Mouse (Mus musculus) heart, postnatal 0 days (tissue): ENCODE data around the gene Tmem132c. TPM values are rescaled to one million over a fixed set of nuclear protein-coding genes. Genes with fewer than 3 reads are reported as not detected.

Experiments
- ATAC-seq: fragments of 200-750 bp; cut with Nextera tagmentation; 2 replicates; pipeline ENCODE4 v1.8.0; 2017; ENCODE audit warnings: low read depth, moderate number of reproducible peaks, moderate library complexity; ENCODE audit not compliant: insufficient read depth
- DNase-seq: peaks from one replicate; pipeline ENCODE4 v3.0.0-alpha.2; 2016; ENCODE audit warnings: low spot score
- H3K27ac ChIP-seq: fragments of 300-500 bp; sonication (generic); 2 replicates; pipeline ENCODE4 v1.5.1; 2014; ENCODE audit warnings: low read depth, mild to moderate bottlenecking
- H3K27me3 ChIP-seq: fragments of 300-500 bp; sonication (generic); 2 replicates; pipeline ENCODE4 v1.6.1; 2014; ENCODE audit warnings: low read length, mixed read lengths; ENCODE audit not compliant: control insufficient read depth, insufficient read depth
- H3K36me3 ChIP-seq: fragments of 300-500 bp; sonication (generic); replicated peaks from 2 replicates; pipeline ENCODE4 v1.6.1; 2014; ENCODE audit warnings: low read length, mixed read lengths; ENCODE audit not compliant: control insufficient read depth, insufficient read depth
- H3K4me1 ChIP-seq: fragments of 300-500 bp; sonication (generic); 2 replicates; pipeline ENCODE4 v1.6.1; 2014; ENCODE audit warnings: antibody characterized with exemption; ENCODE audit not compliant: control insufficient read depth, insufficient read depth
- H3K4me2 ChIP-seq: fragments of 300-500 bp; sonication (generic); 2 replicates; pipeline ENCODE4 v1.6.1; 2014; ENCODE audit warnings: low read depth, mild to moderate bottlenecking, low read length, moderate library complexity
- H3K4me3 ChIP-seq: fragments of 300-500 bp; sonication (generic); 2 replicates; pipeline ENCODE4 v1.5.1; 2014; ENCODE audit warnings: low read depth, low read length
- H3K9ac ChIP-seq: fragments of 300-500 bp; sonication (generic); replicated peaks from 2 replicates; pipeline ENCODE4 v1.6.1; 2014; ENCODE audit warnings: low read depth, low read length, mixed read lengths
- H3K9me3 ChIP-seq: fragments of 300-500 bp; sonication (generic); replicated peaks from 2 replicates; pipeline ENCODE4 v1.6.1; 2016; ENCODE audit warnings: low read length; ENCODE audit not compliant: control insufficient read depth
- CTCF ChIP-seq: IDR thresholded peaks from 2 replicates; pipeline ENCODE4 v1.5.1; 2016; ENCODE audit warnings: antibody characterized with exemption, control low read depth, low read depth
- EP300 ChIP-seq: IDR thresholded peaks from 2 replicates; pipeline ENCODE4 v1.6.1; 2016; ENCODE audit warnings: antibody characterized with exemption, low read depth
- WGBS: fragments of 180-500 bp; shearing (Covaris S2); extraction: QIAGEN DNeasy Blood & Tissue Kit; methylation state at CpG from one replicate; pipeline ENCODE4 v1.1.7; 2014; 5-methylcytosine and 5-hydroxymethylcytosine counted together
- polyA plus RNA-seq: library from polyadenylated mRNA; unstranded; fragments of >200 nt; fragmentation: Nextera tagmentation; extraction: Ambion mirVana; gene quantifications from 2 replicates; pipeline ENCODE4 v1.2.1, GENCODE M21; 2015
- total RNA-seq: library from RNA; depleted of rRNA; stranded (reverse); fragments of >200 nt; gene quantifications from 2 replicates; pipeline ENCODE4 v1.2.3, GENCODE M21; 2014; ENCODE audit warnings: low replicate concordance

Tmem132c gene
- total and polyA plus RNA-seq, 2 experiments from 2014 or later, result 0.16 to 1.0 TPM

GRCm38 (mm10) chr5:127522744-127523476 is 281.3 kb downstream of the Tmem132c start:
- Histone ChIP-seq H3K9me3 (no peaks in the 10 kb centered on the region), H3K4me3 (no peak overlapping the region), H3K27ac (no peak overlapping the region), H3K4me2 (no peak overlapping the region), H3K27me3 (no peaks in the 10 kb centered on the region), H3K9ac (no peak overlapping the region), H3K36me3 (no peaks in the 10 kb centered on the region), H3K4me1 (no peaks in the 10 kb centered on the region)
- no peak for DNase-seq
- no peak for ATAC-seq
- 47% methylated on average over 9 of the region's 9 CpGs for WGBS
- TF ChIP-seq EP300 (no peak), CTCF (peak; percentile 55)

GRCm38 (mm10) chr5:127527344-127527974 is 285.9 kb downstream of the Tmem132c start:
- no peak overlapping the region for H3K4me3 ChIP-seq
- H3K4me2 ChIP-seq, result no peak overlapping the region
- no peaks in the 10 kb centered on the region for H3K36me3 ChIP-seq
- WGBS, result 59% methylated on average over 10 of the region's 10 CpGs
- ATAC-seq (no peak), DNase-seq (no peak)
- H3K27ac ChIP-seq, result no peak overlapping the region
- TF ChIP-seq CTCF, result no peak
- H3K27me3 ChIP-seq, result no peaks in the 10 kb centered on the region
- H3K9me3 ChIP-seq, result no peaks in the 10 kb centered on the region
- no peaks in the 10 kb centered on the region for H3K4me1 ChIP-seq
- H3K9ac ChIP-seq, result no peak overlapping the region

- Histone ChIP-seq H3K9me3 (no peaks in the 10 kb centered on the region), H3K36me3 (no peaks in the 10 kb centered on the region), H3K9ac (no peak overlapping the region), H3K4me2 (no peak overlapping the region), H3K27ac (no peak overlapping the region), H3K4me3 (no peak overlapping the region), H3K27me3 (no peaks in the 10 kb centered on the region), H3K4me1 (no peaks in the 10 kb centered on the region)
- WGBS, result 61% methylated on average over 2 of the region's 2 CpGs
- ATAC-seq (no peak), DNase-seq (no peak)
- no peak for TF ChIP-seq CTCF
Observed at GRCm38 (mm10) chr5:127537508-127537907, 295.9 kb downstream of the Tmem132c start.

GRCm38 (mm10) chr5:127546585-127546991 is 305.0 kb downstream of the Tmem132c start:
- no peaks in the 10 kb centered on the region for H3K4me1 ChIP-seq
- H3K9me3 ChIP-seq, result 0 out of 2 replicates have a peak, but pooled peaks cover 3% of the 10 kb centered on the region
- no peak overlapping the region for H3K4me2 ChIP-seq
- 75% methylated on average over 5 of the region's 5 CpGs for WGBS
- ATAC-seq, result no peak
- no peak overlapping the region for H3K27ac ChIP-seq
- no peaks in the 10 kb centered on the region for H3K36me3 ChIP-seq
- DNase-seq, result no peak
- H3K4me3 ChIP-seq, result no peak overlapping the region
- no peak overlapping the region for H3K9ac ChIP-seq
- H3K27me3 ChIP-seq, result no peaks in the 10 kb centered on the region
- no peak for TF ChIP-seq CTCF
- no peak for TF ChIP-seq EP300

- Histone ChIP-seq H3K27ac (no peak overlapping the region), H3K4me1 (no peaks in the 10 kb centered on the region), H3K4me2 (no peak overlapping the region), H3K36me3 (no peaks in the 10 kb centered on the region), H3K9me3 (0 out of 2 replicates have a peak, but pooled peaks cover 3% of the 10 kb centered on the region), H3K27me3 (no peaks in the 10 kb centered on the region), H3K9ac (no peak overlapping the region), H3K4me3 (no peak overlapping the region)
- ATAC-seq, result no peak
- DNase-seq, result no peak
- 75% methylated on average over 2 of the region's 2 CpGs for WGBS
- TF ChIP-seq CTCF, result no peak
- no peak for TF ChIP-seq EP300
Observed at GRCm38 (mm10) chr5:127548136-127548535, 306.5 kb downstream of the Tmem132c start.
